Mouse (Mus musculus) ovary, adult 18-20 months (tissue): ENCODE data around the gene Pwwp2b.

Source experiments
- DNase-seq: peaks from one replicate; pipeline ENCODE4 v3.0.0; 2022; ENCODE audit warnings: low spot score, mixed read lengths

Pwwp2b gene

GRCm38 (mm10) chr7:139264337-139264736 is 16.1 kb downstream of the Pwwp2b start:
- DNase-seq = no peak

DNA sequence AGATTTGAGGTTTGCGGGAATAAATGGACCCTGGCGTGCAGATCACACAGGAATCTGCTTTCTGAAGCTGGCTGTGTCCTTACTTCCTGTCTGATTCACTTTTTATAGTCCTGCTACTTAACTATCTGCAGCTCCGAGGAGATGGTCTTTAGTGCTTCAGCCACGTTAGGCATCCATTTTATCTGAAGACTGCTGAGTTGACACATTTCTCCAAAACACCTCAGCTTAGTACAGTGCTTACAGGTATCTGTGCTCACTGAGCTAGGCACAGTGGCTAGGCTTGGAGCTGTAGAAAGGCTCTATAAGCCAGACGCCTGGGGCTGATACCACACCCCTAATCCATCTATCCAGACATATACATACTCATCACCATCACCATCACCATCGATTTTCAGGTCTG is 17.4 kb downstream of the Pwwp2b start:
- DNase-seq = no peak

DNA sequence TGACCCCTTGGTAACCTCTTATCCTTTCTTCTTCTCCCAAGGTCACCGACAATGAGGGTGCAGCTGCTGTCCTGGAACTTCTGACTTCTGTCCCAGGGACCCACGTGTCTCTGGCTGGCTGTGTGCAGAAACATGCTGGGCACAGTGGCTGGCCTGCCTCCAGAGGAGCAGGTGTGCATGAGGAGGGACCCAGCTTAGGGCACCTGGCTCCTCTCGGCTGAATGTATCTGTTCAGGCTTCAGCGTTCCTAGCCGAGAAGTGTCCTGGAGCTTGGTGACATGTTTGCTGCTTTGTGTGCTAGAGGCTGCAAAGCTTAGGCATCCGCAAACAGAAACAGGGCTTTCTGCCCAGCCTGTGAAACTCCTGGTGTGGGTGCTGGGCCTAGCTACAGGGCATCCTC is 18.1 kb downstream of the Pwwp2b start:
- DNase-seq = no peak

DNA sequence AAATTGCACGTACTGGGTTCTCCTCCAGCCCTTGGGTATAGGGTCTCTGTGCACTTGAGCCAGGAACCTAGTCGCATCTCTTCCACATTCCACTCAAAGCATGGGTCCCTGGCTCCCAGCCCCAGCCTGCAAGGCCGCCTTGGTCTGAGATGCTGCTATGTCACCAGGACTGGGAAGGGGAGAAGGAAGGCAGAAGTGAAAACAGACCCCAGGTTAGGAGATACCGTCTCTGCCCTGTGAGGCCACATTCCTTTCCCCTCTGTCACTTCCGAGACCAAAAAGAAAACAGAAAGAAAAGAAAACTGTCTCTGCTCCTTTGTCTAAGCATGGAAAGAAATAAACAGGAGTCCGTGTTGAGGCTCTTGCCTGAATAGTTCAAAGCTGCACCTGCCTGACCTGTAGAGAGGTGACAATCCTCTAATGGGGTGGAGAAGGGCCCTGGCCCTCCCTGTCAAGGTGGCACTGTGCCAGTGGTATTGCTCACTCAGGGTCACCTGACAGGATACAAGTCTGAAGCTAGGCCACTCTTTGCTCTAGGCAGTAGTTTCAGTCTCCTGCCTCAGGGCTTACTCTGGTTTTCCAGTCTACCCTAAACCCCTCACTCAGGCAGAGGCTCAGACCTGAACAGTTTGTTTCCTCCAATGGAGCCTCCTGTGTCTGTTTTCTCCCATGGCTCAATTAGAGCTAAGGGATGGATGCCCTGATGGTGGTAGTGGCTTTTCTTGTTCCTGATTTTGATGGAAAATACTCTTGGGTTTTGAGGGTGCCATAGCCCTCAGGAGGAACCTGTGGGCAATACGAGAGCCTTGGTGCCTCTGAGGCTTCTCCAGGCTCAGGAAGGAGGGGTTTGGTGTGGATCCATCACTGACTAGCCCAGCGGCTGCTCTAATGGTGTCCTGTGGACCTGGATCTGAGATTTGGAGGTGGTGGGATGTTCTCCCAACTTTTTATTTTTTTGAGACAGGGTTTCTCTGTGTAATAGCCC is 18.9 kb downstream of the Pwwp2b start:
- DNase-seq = no peak

DNA sequence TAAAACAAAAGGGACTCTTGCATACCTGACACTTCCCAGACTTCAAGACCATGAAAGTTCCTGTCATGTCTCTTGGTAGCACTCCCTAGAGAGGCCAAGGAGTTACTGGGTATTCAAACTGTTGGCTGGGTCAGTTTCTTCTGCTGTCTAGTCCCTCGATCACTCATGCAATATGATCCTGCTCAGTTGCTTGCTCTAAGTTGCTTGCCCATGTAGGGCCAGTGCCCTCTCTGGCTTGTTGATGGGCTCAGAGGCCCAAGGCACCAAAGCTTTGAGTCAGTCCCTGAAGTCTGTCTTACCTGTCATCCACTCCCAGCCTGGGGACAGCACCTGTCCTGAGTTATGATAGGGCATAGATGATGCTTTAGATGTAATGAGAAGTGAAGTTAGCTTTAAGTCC is 22.5 kb downstream of the Pwwp2b start:
- DNase-seq = no peak

DNA sequence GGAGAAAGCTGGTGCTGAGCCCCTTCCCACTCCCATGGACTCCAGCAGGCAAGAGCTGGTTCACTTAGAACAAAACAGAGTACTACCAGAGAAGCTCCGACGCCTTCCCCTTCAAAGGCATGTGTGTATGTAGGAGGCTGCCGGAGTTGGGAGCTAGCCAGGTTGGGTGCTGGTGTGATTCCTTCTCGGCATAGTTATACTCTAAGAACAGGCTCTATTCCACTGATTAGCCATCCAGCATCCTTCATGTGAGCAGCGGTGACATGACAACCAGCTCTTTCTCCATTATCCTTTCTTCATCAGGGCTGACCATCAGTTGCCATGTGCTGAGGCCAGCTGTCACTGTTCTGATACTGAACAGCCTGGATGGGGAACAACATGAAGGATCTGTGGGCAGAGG is 23.6 kb downstream of the Pwwp2b start:
- no peak for DNase-seq

GRCm38 (mm10) chr7:139272639-139273396 is 24.5 kb downstream of the Pwwp2b start:
- peak; percentile 52 for DNase-seq

- peak; percentile 60 for DNase-seq
These were observed 25.1 kb downstream of the Pwwp2b start for GRCm38 (mm10) chr7:139273397-139273719.

DNA sequence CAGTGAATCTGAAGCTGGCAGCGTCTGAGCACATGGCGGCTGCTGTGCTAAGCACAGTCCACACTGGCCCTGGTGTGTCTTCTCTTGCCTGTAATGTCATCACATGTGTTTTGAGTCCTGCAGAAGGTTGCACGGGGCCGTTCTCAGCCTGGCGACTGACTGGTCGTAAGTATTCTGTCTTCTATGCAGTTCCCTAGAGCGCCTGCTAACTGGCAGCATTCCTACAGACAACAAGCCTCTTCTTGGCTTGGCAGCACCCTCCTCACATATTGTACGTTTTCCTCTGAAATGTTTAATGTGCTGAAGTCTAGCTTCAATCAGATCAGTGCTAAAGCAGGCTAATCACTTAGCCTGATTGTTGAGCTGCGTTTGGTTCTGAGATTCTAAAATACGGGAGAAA is 27.3 kb downstream of the Pwwp2b start:
- no peak for DNase-seq

DNA sequence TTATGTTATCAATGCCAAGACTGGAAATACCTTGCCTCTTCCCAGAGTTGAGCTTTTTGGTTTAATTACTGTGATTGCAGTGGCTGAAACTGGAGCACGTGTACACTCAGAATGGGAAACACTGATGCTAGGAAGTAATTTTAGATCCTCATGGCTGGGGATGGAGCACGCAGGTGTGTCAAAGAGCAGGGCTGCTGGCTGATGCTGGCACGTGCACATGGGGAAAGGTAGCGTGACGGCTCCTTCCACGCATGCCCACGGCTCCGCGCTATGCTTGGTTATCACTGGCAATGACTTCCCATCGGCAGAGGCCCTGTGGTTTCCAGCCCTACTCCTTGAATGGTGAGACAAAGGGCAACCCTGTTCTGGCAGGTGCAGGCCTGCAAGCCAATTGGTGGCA is 27.9 kb downstream of the Pwwp2b start:
- DNase-seq = no peak

GRCm38 (mm10) chr7:139277536-139277935 is 29.3 kb downstream of the Pwwp2b start:
- DNase-seq = no peak

DNA sequence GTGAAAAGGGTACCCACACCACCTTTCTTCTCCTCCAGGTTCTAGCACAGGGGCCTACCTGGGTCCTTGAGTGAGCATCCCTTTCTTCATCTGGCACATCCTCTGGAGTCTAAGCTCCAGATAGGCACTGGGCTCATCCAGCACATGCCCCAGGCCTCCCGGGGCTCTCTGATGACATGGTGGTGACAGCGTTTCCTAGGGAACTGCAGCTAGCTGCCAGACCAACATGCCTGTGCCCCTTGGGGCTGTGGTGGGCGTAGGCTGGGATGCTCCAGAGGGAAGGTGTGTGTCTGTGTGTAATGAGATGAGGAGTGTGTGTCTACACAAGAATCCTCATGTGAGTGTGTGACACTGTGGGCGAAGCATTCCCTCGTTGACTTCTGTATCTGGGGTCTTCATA is 31.3 kb downstream of the Pwwp2b start:
- DNase-seq = no peak

GRCm38 (mm10) chr7:139280044-139280443 is 31.8 kb downstream of the Pwwp2b start:
- DNase-seq = no peak

- DNase-seq = no peak
These were observed 32.9 kb downstream of the Pwwp2b start for GRCm38 (mm10) chr7:139281195-139281594.

DNA sequence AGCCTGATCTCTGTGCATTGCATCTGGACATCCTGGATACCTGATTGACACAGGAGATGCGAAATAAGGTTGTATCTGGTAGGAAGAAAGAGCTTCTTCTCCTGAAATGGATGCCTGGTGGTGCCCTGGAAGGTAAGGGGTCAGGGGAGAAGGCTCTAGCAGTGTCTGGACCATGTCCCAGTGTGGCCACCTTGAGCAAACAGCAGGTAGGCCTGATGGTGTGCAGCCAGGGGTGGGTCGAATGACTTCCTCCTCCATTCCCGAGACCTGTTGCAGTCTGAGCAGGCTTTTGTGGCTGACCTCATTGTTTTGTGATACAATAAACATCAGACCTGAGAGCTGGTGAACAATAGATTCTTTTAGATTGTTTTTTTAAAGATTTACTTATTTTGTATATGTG is 33.8 kb downstream of the Pwwp2b start:
- DNase-seq = no peak

DNA sequence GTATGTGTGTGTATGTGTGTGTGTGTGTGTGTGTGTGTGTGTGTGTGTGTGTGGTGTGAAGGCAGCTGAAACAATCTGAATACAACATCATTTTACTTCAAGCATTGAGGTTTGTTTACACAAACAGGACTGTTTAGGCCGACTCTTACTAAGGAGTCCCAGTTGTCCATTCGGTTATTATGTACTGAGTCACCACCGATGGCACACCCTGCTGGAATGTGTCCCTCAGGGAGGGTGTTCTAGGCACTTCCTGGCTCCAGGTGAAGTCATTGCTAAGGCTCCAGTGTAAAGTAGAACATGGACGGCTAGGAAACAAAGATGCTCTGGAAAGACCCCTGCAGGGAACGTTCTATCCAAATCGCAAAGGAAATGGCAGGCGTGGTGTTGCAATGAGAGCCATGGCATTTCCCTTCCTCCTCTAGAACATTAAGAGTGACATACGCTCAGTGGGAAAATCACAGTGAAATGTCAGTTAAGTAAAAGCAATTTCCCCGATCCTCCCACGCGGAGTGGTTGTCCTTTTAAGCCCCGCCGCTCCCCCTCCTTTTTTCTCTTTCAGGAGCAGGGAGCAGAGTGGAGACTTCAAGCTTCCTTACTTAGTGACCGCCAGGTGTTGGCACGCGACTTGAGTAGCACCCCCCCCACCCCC is 37.1 kb downstream of the Pwwp2b start:
- DNase-seq = no peak

DNA sequence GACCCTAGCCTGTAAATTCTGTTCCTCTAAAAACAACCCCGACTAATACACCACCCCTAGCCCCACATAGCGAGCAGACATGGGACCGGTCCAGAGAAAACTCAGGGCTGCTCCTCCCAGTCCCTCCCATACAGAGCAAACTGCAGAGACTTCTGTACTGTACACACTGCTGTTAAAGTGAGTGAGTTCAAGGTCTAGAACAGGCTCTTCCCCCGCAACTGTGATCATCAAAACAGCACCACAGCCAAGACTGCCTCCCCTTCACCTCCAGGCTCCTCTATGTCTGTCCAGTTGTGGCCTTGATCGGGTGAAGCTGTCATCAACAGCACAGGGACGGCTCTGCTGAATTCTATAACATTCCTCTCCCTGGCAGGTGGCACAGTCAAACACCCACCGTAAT is 40.3 kb downstream of the Pwwp2b start:
- peak; percentile 75 for DNase-seq

GRCm38 (mm10) chr7:139293350-139293749 is 45.1 kb downstream of the Pwwp2b start:
- DNase-seq = no peak

GRCm38 (mm10) chr7:139294076-139294475 is 45.8 kb downstream of the Pwwp2b start:
- DNase-seq = no peak

GRCm38 (mm10) chr7:139295653-139296052 is 47.4 kb downstream of the Pwwp2b start:
- DNase-seq = no peak

- DNase-seq = no peak
These were observed 48.3 kb downstream of the Pwwp2b start for GRCm38 (mm10) chr7:139296552-139297100.

DNA sequence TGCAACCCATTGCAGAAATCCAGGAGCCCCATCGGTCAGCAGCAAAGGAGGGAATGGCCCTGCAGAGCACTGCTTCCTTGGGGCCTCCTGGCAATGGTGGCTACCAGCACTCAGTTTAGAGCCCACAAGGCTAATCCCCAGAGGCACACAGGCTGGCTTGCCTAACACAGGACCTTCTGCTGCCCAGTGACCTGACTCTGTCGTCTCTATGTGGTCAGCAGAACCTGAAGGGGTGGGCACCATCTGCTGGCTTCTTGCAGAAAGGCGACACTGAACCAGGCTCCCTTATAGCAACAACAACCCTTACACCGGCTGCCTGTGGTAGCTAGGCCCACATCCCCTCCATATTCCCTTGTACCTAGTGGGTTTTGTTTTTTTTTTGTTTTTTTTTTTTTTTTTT is 50.2 kb downstream of the Pwwp2b start:
- no peak for DNase-seq
